Mouse (Mus musculus) left cerebral cortex, postnatal 4 days (tissue): ENCODE data around the gene Foxred2. TPM values are rescaled to one million over a fixed set of nuclear protein-coding genes. Genes with fewer than 3 reads are reported as not detected.

Experiments
- DNase-seq: peaks from one replicate; pipeline ENCODE4 v3.0.0-alpha.2; 2022
- intact Hi-C: fragments of 180-260 bp; cut with DNase I; formaldehyde crosslinking; loops from one replicate; pipeline ENCODE4 v1.15.1; 2025
- total RNA-seq, 2 experiments: library from RNA; stranded (reverse); gene quantifications; 2 replicates each; pipeline ENCODE4 v1.2.3; 2021

Gene Foxred2
- total RNA-seq, 2 experiments from 2014 or later = 19.1 to 20.3 TPM

GRCm38 (mm10) chr15:77952921-77953320 lies 3.6 kb downstream of the Foxred2 start:
- no peak for DNase-seq
- intact Hi-C loops = no loop called here

- intact Hi-C loops = no loop called here
- no peak for DNase-seq
These were observed 7.5 kb downstream of the Foxred2 start for GRCm38 (mm10) chr15:77949061-77949460.

GRCm38 (mm10) chr15:77945711-77946110 lies 10.8 kb downstream of the Foxred2 start:
- intact Hi-C loops = no loop called here
- no peak for DNase-seq

GRCm38 (mm10) chr15:77941563-77941962 lies 15.0 kb downstream of the Foxred2 start:
- no peak for DNase-seq
- intact Hi-C loops = no loop called here

- no peak for DNase-seq
- intact Hi-C loops = no loop called here
These were observed 18.0 kb downstream of the Foxred2 start for GRCm38 (mm10) chr15:77938516-77938915.

GRCm38 (mm10) chr15:77935673-77936375 lies 20.7 kb downstream of the Foxred2 start:
- intact Hi-C loops = no loop called here
- DNase-seq = peak; percentile 48

- DNase-seq = no peak
- intact Hi-C loops = no loop called here
These were observed 21.6 kb downstream of the Foxred2 start for GRCm38 (mm10) chr15:77934968-77935367.

- DNase-seq = peak; percentile 52
- intact Hi-C loops = no loop called here
These were observed 22.2 kb downstream of the Foxred2 start for GRCm38 (mm10) chr15:77934326-77934725.

- intact Hi-C loops = no loop called here
- DNase-seq = peak; percentile 98
These were observed 22.8 kb downstream of the Foxred2 start for GRCm38 (mm10) chr15:77933770-77934169.

GRCm38 (mm10) chr15:77933222-77933621 lies 23.3 kb downstream of the Foxred2 start:
- intact Hi-C loops = no loop called here
- no peak for DNase-seq

GRCm38 (mm10) chr15:77931689-77932016 lies 24.9 kb downstream of the Foxred2 start:
- no peak for DNase-seq
- intact Hi-C loops = no loop called here

GRCm38 (mm10) chr15:77930986-77931688 lies 25.4 kb downstream of the Foxred2 start:
- intact Hi-C loops = no loop called here
- no peak for DNase-seq

- intact Hi-C loops = no loop called here
- no peak for DNase-seq
These were observed 26.7 kb downstream of the Foxred2 start for GRCm38 (mm10) chr15:77929804-77930203.

GRCm38 (mm10) chr15:77928673-77929331 lies 27.7 kb downstream of the Foxred2 start, which contains the start of gene Txn2:
Gene Txn2, minus strand, starts transcription at chr15:77929006.
- intact Hi-C loops = no loop called here
- DNase-seq = peak; percentile 96

- DNase-seq = no peak
- intact Hi-C loops = no loop called here
These were observed 28.4 kb downstream of the Foxred2 start for GRCm38 (mm10) chr15:77928091-77928490.

GRCm38 (mm10) chr15:77926921-77927320 lies 29.6 kb downstream of the Foxred2 start:
- intact Hi-C loops = no loop called here
- no peak for DNase-seq

- intact Hi-C loops = no loop called here
- DNase-seq = no peak
These were observed 31.3 kb downstream of the Foxred2 start for GRCm38 (mm10) chr15:77925195-77925594.

GRCm38 (mm10) chr15:77923267-77924035 lies 33.1 kb downstream of the Foxred2 start:
- intact Hi-C loops = no loop called here
- DNase-seq = no peak

GRCm38 (mm10) chr15:77922710-77923109 lies 33.8 kb downstream of the Foxred2 start:
- intact Hi-C loops = no loop called here
- DNase-seq = no peak

- intact Hi-C loops = no loop called here
These were observed 34.9 kb downstream of the Foxred2 start for GRCm38 (mm10) chr15:77921636-77922035.

More at GRCm38 (mm10) chr15:77921636-77922035, 34.9 kb downstream of the Foxred2 start:
- DNase-seq = no peak
